Comparison of ENCODE assay signal across 18 mouse cellular contexts in genomic region chr2:67657372-67657771, GRCm38 (mm10).
DNase-seq lines count a peak whose midpoint lies in the region; ATAC-seq and TF ChIP-seq lines count a peak whose summit lies in the region.
"Had no signal": no experiment of that assay in that cellular context is flagged by ENCODE, and none has a peak within 500 bp of the region (broad histone marks: within the 10 kb centered on the region; RNA-seq: fewer than 3 reads in every experiment).

No protein-coding gene starts in this region.

- H3K27ac ChIP-seq in left cerebral cortex, adult 2 months, result peak overlapping the region; percentile 76
- peak overlapping the region; percentile 68 for H3K27ac ChIP-seq in forebrain, embryonic 16.5 days (ENCODE audit: low read length)
- H3K27ac ChIP-seq: kidney, postnatal 0 days; macrophage had no signal

- 68% methylated on average over 4 of the region's 4 CpGs for WGBS in forebrain, embryonic 16.5 days

- no peak overlapping the region for H3K4me3 ChIP-seq in left cerebral cortex, adult 2 months
- H3K4me3 ChIP-seq in forebrain, embryonic 16.5 days (replicated peaks; ENCODE audit: low read length), result no peak overlapping the region
- H3K4me3 ChIP-seq: heart, embryonic 12.5 days had no signal

- no peak overlapping the region for H3K4me2 ChIP-seq in forebrain, embryonic 16.5 days (ENCODE audit: low read length)
- H3K4me2 ChIP-seq: heart, embryonic 12.5 days; lung, embryonic 14.5 days; midbrain, embryonic 11.5 days had no signal

- H3K36me3 ChIP-seq in forebrain, embryonic 16.5 days (ENCODE audit: control insufficient read depth, insufficient read depth), result no peaks in the 10 kb centered on the region
- H3K36me3 ChIP-seq: G1E; heart, embryonic 12.5 days had no signal

- DNase-seq in cerebellum, adult 8-10 months, result no peak
- no peak for DNase-seq in frontal cortex, postnatal 14 days (ENCODE audit: low spot score in 2 of 2)
- DNase-seq in left cerebral cortex, adult 2 months (ENCODE audit: extremely low spot score in 1 of 2, low spot score in 2 of 2), result no peak
- DNase-seq in left cerebral cortex, postnatal 4 days, result no peak
- no peak for DNase-seq in retina, postnatal 1 day
- DNase-seq: kidney, adult 11 months; lung, embryonic 14.5 days; thymus, adult 18-20 months had no signal

- H3K9me3 ChIP-seq in forebrain, embryonic 16.5 days (ENCODE audit: control insufficient read depth, low read length), result 0 out of 2 replicates have a peak, but pooled peaks cover 2% of the 10 kb centered on the region
- H3K9me3 ChIP-seq: heart, embryonic 12.5 days had no signal

- H3K9ac ChIP-seq in forebrain, embryonic 16.5 days (replicated peaks; ENCODE audit: low read depth, low read length), result no peak overlapping the region
- H3K9ac ChIP-seq: heart, embryonic 12.5 days; lung, embryonic 14.5 days had no signal

- no peaks in the 10 kb centered on the region for H3K4me1 ChIP-seq in forebrain, embryonic 16.5 days (replicated peaks; ENCODE audit: control insufficient read depth, insufficient read depth, low read length)

- no peak for TF ChIP-seq CTCF in left cerebral cortex, adult 2 months (IDR thresholded peaks at IDR 0.05)

- no peaks in the 10 kb centered on the region for H3K27me3 ChIP-seq in forebrain, embryonic 16.5 days (replicated peaks; ENCODE audit: control insufficient read depth, insufficient read depth, low read length)
- H3K27me3 ChIP-seq: heart, embryonic 12.5 days had no signal

- ATAC-seq in cerebellum, adult (ENCODE audit: insufficient number of reproducible peaks, low FRiP score, low TSS enrichment), result peak; percentile 60; the same call in 1 of the 2 replicates
- ATAC-seq in frontal cortex, adult (ENCODE audit: low TSS enrichment), result peak; percentile 78
- peak; percentile 86 for ATAC-seq in forebrain, embryonic 16.5 days
- ATAC-seq: CD4-positive, CD25-positive, alpha-beta regulatory T cell, adult 4 months; hindbrain, embryonic 16.5 days had no signal

- intact Hi-C loops in left cerebral cortex, adult 2 months (cut with DNase I), result loop anchor here (5.0 kb wide), 1 partner anchor 90 kb away; the partner anchor contains the start of gene B3galt1
- intact Hi-C loops in left cerebral cortex, postnatal 4 days (cut with DNase I), result no loop called here
